Mouse (Mus musculus): Measurements from ENCODE around the gene BC035044. TPM values are rescaled to one million over a fixed set of nuclear protein-coding genes. Genes with fewer than 3 reads are reported as not detected.
"Not testable (repeated sequence)": the region's sequence is repeated elsewhere in the genome, so short reads cannot be mapped to it uniquely, and the experiment has no call there.

Gene BC035044
- total and polyA plus RNA-seq, 2 experiments from 2014 or later = 0.38 to 0.41 TPM

- TF ChIP-seq CTCF (IDR thresholded peaks at IDR 0.05; ENCODE audit: low read depth) = no peak
- Histone ChIP-seq H3K27me3 (ENCODE audit: insufficient read depth, low read length) (no peaks in the 10 kb centered on the region), H3K36me3 (ENCODE audit: insufficient read depth) (no peaks in the 10 kb centered on the region), H3K4me3 (ENCODE audit: low read depth, low read length) (no peak overlapping the region), H3K9me3 (ENCODE audit: low read length) (no peaks in the 10 kb centered on the region), H3K4me1 (ENCODE audit: insufficient read depth) (no peaks in the 10 kb centered on the region), H3K4me2 (ENCODE audit: low read depth) (no peak overlapping the region), H3K9ac (no peak overlapping the region), H3K27ac (ENCODE audit: low read depth, low read length) (no peak overlapping the region)
- DNase-seq (no peak), ATAC-seq (no peak)
- WGBS = 65% methylated on average over 4 of the region's 4 CpGs
Measured at GRCm38 (mm10) chr6:128829837-128830236, 61.1 kb downstream of the BC035044 start.

- H3K27ac ChIP-seq (ENCODE audit: low read depth, low read length) = no peak overlapping the region
- ATAC-seq (no peak), DNase-seq (no peak)
- H3K9me3 ChIP-seq (ENCODE audit: low read length) = no peaks in the 10 kb centered on the region
- H3K4me2 ChIP-seq (ENCODE audit: low read depth) = no peak overlapping the region
- no peak overlapping the region for H3K9ac ChIP-seq
- WGBS = 89% methylated on average over 3 of the region's 3 CpGs
- no peaks in the 10 kb centered on the region for H3K27me3 ChIP-seq (ENCODE audit: insufficient read depth, low read length)
- no peak for TF ChIP-seq CTCF (IDR thresholded peaks at IDR 0.05; ENCODE audit: low read depth)
- no peaks in the 10 kb centered on the region for H3K36me3 ChIP-seq (ENCODE audit: insufficient read depth)
- H3K4me3 ChIP-seq (ENCODE audit: low read depth, low read length) = no peak overlapping the region
- H3K4me1 ChIP-seq (ENCODE audit: insufficient read depth) = no peaks in the 10 kb centered on the region
Measured at GRCm38 (mm10) chr6:128826781-128827180, 64.1 kb downstream of the BC035044 start.

GRCm38 (mm10) chr6:128826132-128826531 is 64.8 kb downstream of the BC035044 start, which contains the start of the genes Gm44511 and Klrb1b:
Gene Gm44511 (minus strand): TSS chr6:128826315.
Gene Klrb1b (minus strand): TSS chr6:128826331.
- DNase-seq (no peak), ATAC-seq (no peak)
- H3K4me3 ChIP-seq (ENCODE audit: low read depth, low read length) = no peak within 1 kb of the TSS
- no peak within 1 kb of the TSS for H3K27ac ChIP-seq (ENCODE audit: low read depth, low read length)
- no peak within 1 kb of the TSS for H3K9ac ChIP-seq
- no peak for TF ChIP-seq CTCF (IDR thresholded peaks at IDR 0.05; ENCODE audit: low read depth)
- H3K4me2 ChIP-seq (ENCODE audit: low read depth) = no peak within 1 kb of the TSS
- H3K4me1 ChIP-seq (ENCODE audit: insufficient read depth) = no peaks in the 10 kb centered on the region
- no peaks in the 10 kb centered on the region for H3K27me3 ChIP-seq (ENCODE audit: insufficient read depth, low read length)
- 92% methylated on average over 6 of the region's 6 CpGs for WGBS
- H3K9me3 ChIP-seq (ENCODE audit: low read length) = no peaks in the 10 kb centered on the region
- no peaks in the 10 kb centered on the region for H3K36me3 ChIP-seq (ENCODE audit: insufficient read depth)

- 76% methylated on average over 4 of the region's 4 CpGs for WGBS
- H3K27ac ChIP-seq (ENCODE audit: low read depth, low read length) = no peak overlapping the region
- DNase-seq (no peak), ATAC-seq (no peak)
- H3K4me3 ChIP-seq (ENCODE audit: low read depth, low read length) = no peak overlapping the region
- no peaks in the 10 kb centered on the region for H3K27me3 ChIP-seq (ENCODE audit: insufficient read depth, low read length)
- H3K9me3 ChIP-seq (ENCODE audit: low read length) = no peaks in the 10 kb centered on the region
- no peak overlapping the region for H3K4me2 ChIP-seq (ENCODE audit: low read depth)
- no peak overlapping the region for H3K9ac ChIP-seq
- H3K4me1 ChIP-seq (ENCODE audit: insufficient read depth) = no peaks in the 10 kb centered on the region
- no peaks in the 10 kb centered on the region for H3K36me3 ChIP-seq (ENCODE audit: insufficient read depth)
- no peak for TF ChIP-seq CTCF (IDR thresholded peaks at IDR 0.05; ENCODE audit: low read depth)
Measured at GRCm38 (mm10) chr6:128818083-128818802, 72.7 kb downstream of the BC035044 start.

- DNase-seq (peak; percentile 68), ATAC-seq (peak; percentile 25; the same call in 1 of the 2 replicates)
- Histone ChIP-seq H3K9ac (no peak overlapping the region), H3K36me3 (ENCODE audit: insufficient read depth) (no peaks in the 10 kb centered on the region), H3K27ac (ENCODE audit: low read depth, low read length) (no peak overlapping the region), H3K9me3 (ENCODE audit: low read length) (no peaks in the 10 kb centered on the region), H3K4me2 (ENCODE audit: low read depth) (no peak overlapping the region), H3K27me3 (ENCODE audit: insufficient read depth, low read length) (no peaks in the 10 kb centered on the region), H3K4me3 (ENCODE audit: low read depth, low read length) (no peak overlapping the region), H3K4me1 (ENCODE audit: insufficient read depth) (no peaks in the 10 kb centered on the region)
- peak; percentile 69 for TF ChIP-seq CTCF (IDR thresholded peaks at IDR 0.05; ENCODE audit: low read depth)
- WGBS = 88% methylated on average over 5 of the region's 5 CpGs
Measured at GRCm38 (mm10) chr6:128808532-128808931, 82.4 kb downstream of the BC035044 start.

- no peak for DNase-seq
- Histone ChIP-seq H3K4me1 (ENCODE audit: insufficient read depth) (no peaks in the 10 kb centered on the region), H3K36me3 (ENCODE audit: insufficient read depth) (no peaks in the 10 kb centered on the region), H3K27ac (ENCODE audit: low read depth, low read length) (no peak overlapping the region), H3K9me3 (ENCODE audit: low read length) (no peaks in the 10 kb centered on the region), H3K4me3 (ENCODE audit: low read depth, low read length) (no peak overlapping the region), H3K4me2 (ENCODE audit: low read depth) (no peak overlapping the region), H3K27me3 (ENCODE audit: insufficient read depth, low read length) (no peaks in the 10 kb centered on the region), H3K9ac (no peak overlapping the region)
- peak; percentile 52; the same call in 1 of the 2 replicates for TF ChIP-seq CTCF (IDR thresholded peaks at IDR 0.05; ENCODE audit: low read depth)
- no peak for ATAC-seq
- 61% methylated on average over 3 of the region's 3 CpGs for WGBS
Measured at GRCm38 (mm10) chr6:128807021-128807420, 83.9 kb downstream of the BC035044 start.

GRCm38 (mm10) chr6:128804823-128805640 is 85.9 kb downstream of the BC035044 start:
- H3K27me3 ChIP-seq (ENCODE audit: insufficient read depth, low read length); H3K9me3 ChIP-seq (ENCODE audit: low read length); H3K4me1 ChIP-seq (ENCODE audit: insufficient read depth); H3K4me3 ChIP-seq (ENCODE audit: low read depth, low read length); H3K36me3 ChIP-seq (ENCODE audit: insufficient read depth); H3K9ac ChIP-seq; H3K4me2 ChIP-seq (ENCODE audit: low read depth): not testable (repeated sequence)
- peak; percentile 7; the same call in 1 of the 2 replicates for ATAC-seq
- WGBS = 59% methylated on average over 7 of the region's 7 CpGs
- DNase-seq = peak; percentile 70
- peak; percentile 63 for TF ChIP-seq CTCF (IDR thresholded peaks at IDR 0.05; ENCODE audit: low read depth)
- peak overlapping the region; percentile 36; the same call in 1 of the 2 replicates for H3K27ac ChIP-seq (ENCODE audit: low read depth, low read length)

All from forebrain, postnatal 0 days (tissue).